Mouse (Mus musculus): Measurements from ENCODE around the gene Olfr1287.

The Olfr1287 gene

GRCm38 (mm10) chr2:111448842-111449241 is at the start of gene Olfr1287:
Olfr1287 (plus strand) TSS chr2:111449142.
- CTCF ChIA-PET, result no interaction called here

DNA sequence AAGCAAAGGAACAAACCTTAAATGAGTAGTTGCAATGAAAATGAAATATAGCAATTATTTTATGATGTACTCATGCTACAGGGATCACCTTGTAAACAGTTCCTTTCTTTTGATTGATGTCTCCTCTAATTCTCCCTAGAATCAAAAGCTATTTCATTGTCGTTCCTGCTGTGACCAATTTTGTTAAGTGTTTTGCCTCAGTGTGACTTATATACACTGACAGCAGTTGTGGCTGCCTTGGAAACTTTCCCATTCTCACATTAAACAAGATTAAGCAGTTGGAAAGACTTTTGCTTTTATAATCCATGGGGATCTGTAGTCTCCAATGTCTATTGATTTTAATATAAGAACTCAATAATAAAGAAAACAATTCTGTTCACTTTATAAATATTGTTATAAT is 26.0 kb upstream of the Olfr1287 start, which contains the start of gene Olfr1286:
Gene Olfr1286, minus strand, starts transcription at position 185 of the 400 bp plus-strand sequence.
- CTCF ChIA-PET, result no interaction called here

GRCm38 (mm10) chr2:111473801-111474200 is 24.9 kb downstream of the Olfr1287 start, which contains the start of gene Olfr1288:
Olfr1288 (plus strand) TSS chr2:111474101.
- CTCF ChIA-PET, result no interaction called here

DNA sequence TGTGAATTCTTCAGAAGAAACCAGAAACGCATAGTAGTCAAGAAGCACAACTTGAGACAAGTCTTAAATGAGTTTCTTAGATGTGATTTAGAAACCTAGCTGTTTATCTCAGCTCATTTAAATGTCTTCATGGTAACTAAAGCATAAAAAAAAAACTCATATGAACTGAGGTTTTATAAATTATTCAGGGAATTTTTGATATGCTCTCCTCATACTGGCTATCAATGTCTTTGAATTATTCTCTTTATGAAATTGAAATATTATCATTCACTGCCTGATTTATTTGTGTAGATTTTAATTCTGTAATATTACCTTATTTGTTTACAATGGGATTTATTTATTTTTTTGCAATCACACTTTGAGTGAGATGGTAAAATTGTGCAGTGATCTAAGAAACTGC is 31.6 kb downstream of the Olfr1287 start, which contains the start of gene Olfr1289:
Gene Olfr1289, plus strand, starts transcription at position 301 of the 400 bp plus-strand sequence.
- CTCF ChIA-PET, result no interaction called here

DNA sequence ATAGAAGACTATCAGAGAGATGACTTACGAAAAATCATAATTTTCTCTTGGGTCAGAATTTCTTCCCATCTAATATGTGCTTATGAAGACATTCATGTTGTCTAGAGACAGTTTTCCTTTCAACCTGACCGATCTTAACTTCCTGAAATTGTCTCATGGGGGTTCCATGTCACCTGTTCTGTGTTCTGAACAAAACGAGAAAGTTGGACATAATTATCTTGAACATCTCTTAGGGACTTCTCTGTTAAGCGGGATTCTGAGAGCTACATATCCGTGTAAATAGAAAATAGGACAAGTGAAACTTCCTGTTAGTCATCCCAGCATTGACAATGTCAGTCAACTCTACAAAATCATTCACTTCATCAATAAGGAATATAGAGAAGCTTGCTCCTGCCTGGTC is 44.8 kb downstream of the Olfr1287 start, which contains the start of gene Olfr1290:
Gene Olfr1290, minus strand, starts transcription at position 101 of the 400 bp plus-strand sequence.
- CTCF ChIA-PET, result no interaction called here

GRCm38 (mm10) chr2:111496880-111497279 is 47.9 kb downstream of the Olfr1287 start, which contains the start of gene Olfr1291-ps1:
Olfr1291-ps1 (plus strand) TSS chr2:111497180.
- CTCF ChIA-PET, result no interaction called here

All from spleen, embryonic (tissue).